Mouse (Mus musculus): Measurements from ENCODE around the gene Abca14.
"Not testable (repeated sequence)": the region's sequence is repeated elsewhere in the genome, so short reads cannot be mapped to it uniquely, and the experiment has no call there.

Abca14 gene

GRCm38 (mm10) chr7:120201231-120201744, 2.5 kb upstream of the Abca14 start:
- no peak for DNase-seq (ENCODE audit: low spot score in 2 of 2)

GRCm38 (mm10) chr7:120201771-120202170, 2.0 kb upstream of the Abca14 start, which contains the start of gene Crym:
TSS of gene Crym (minus strand) at chr7:120202111.
- no peak for DNase-seq (ENCODE audit: low spot score in 2 of 2)

GRCm38 (mm10) chr7:120205989-120206388, 2.2 kb downstream of the Abca14 start:
- no peak for DNase-seq (ENCODE audit: low spot score in 2 of 2)

GRCm38 (mm10) chr7:120228541-120228940, 24.8 kb downstream of the Abca14 start:
- DNase-seq (ENCODE audit: low spot score in 2 of 2) = no peak

- no peak for DNase-seq (ENCODE audit: low spot score in 2 of 2)
Measured at GRCm38 (mm10) chr7:120241092-120241491, 37.3 kb downstream of the Abca14 start.

GRCm38 (mm10) chr7:120271135-120271991, 67.6 kb downstream of the Abca14 start:
- no peak for DNase-seq (ENCODE audit: low spot score in 2 of 2)

- no peak for DNase-seq (ENCODE audit: low spot score in 2 of 2)
Measured at GRCm38 (mm10) chr7:120272110-120272509, 68.3 kb downstream of the Abca14 start.

- DNase-seq (ENCODE audit: low spot score in 2 of 2) = no peak
Measured at GRCm38 (mm10) chr7:120285286-120285685, 81.5 kb downstream of the Abca14 start.

- no peak for DNase-seq (ENCODE audit: low spot score in 2 of 2)
Measured at GRCm38 (mm10) chr7:120316086-120316485, 112.3 kb downstream of the Abca14 start.

- no peak for DNase-seq (ENCODE audit: low spot score in 2 of 2)
Measured at GRCm38 (mm10) chr7:120322963-120323362, 119.2 kb downstream of the Abca14 start.

- not testable (repeated sequence) for DNase-seq (ENCODE audit: low spot score in 2 of 2)
Measured at GRCm38 (mm10) chr7:120325911-120326310, 122.2 kb downstream of the Abca14 start.

- DNase-seq (ENCODE audit: low spot score in 2 of 2) = no peak
Measured at GRCm38 (mm10) chr7:120327220-120328073, 123.7 kb downstream of the Abca14 start.

GRCm38 (mm10) chr7:120328087-120328793, 124.5 kb downstream of the Abca14 start, which contains the start of gene Abca15:
TSS of gene Abca15 (plus strand) at chr7:120328670.
- no peak for DNase-seq (ENCODE audit: low spot score in 2 of 2)

GRCm38 (mm10) chr7:120361159-120361558, 157.4 kb downstream of the Abca14 start:
- no peak for DNase-seq (ENCODE audit: low spot score in 2 of 2)
